In the genomic region with DNA sequence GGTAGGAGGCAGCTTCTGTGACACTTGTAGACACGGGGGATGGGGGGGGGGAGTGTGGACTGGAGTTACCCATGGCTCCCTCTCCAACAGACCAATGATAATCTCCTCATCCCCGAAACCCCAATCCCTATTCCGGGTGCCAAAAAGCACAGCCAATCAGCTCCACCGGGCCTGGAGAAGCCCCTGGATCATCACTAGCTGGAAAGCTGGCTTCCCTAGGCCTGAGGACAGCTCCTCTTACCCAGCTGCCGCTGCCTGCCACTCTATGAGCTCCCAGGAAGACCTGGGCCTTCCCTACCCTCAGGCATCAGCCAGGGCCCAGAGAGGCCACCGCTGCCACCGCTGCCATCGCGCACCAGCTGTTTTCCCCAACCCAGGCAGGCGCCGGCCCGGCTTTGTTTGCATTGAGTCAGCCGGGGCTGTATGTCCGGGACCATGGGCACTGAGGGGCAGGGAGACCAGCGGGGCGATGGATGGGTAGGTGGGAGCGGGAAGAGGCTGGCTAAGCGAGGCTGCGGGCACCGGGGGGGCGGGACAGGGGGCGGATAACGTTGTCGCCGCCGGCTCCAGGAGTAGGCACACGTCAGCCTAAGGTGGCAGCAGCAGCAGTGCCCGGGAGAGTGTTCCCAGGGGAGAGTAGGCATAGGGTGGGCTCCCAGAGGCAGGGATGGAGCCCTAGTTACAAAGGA, we compare ENCODE assay signal across 8 mouse cellular contexts. TPM values are rescaled to one million over a fixed set of nuclear protein-coding genes. Genes with fewer than 3 reads are reported as not detected.
DNase-seq lines count a peak whose midpoint lies in the region; ATAC-seq and TF ChIP-seq lines count a peak whose summit lies in the region.

No protein-coding gene starts in this region.

- DNase-seq in heart, postnatal 14 days: no peak
- no peak for DNase-seq in MEL (ENCODE audit: low read depth, low spot score)
- no peak for DNase-seq in embryonic facial prominence, embryonic 11.5 days (ENCODE audit: low spot score)
- DNase-seq in liver, embryonic 13.5 days: no peak
- no peak for DNase-seq in spleen, adult 12 weeks (ENCODE audit: low spot score)

- peak overlapping the region; percentile 95 for H3K4me2 ChIP-seq in heart, embryonic 12.5 days
- peak overlapping the region; percentile 86 for H3K4me2 ChIP-seq in embryonic facial prominence, embryonic 11.5 days (ENCODE audit: low read depth, low read length)
- H3K4me2 ChIP-seq in hindbrain, embryonic 16.5 days (ENCODE audit: low read length): peak overlapping the region; percentile 86
- peak overlapping the region; percentile 70 for H3K4me2 ChIP-seq in liver, embryonic 13.5 days

- H3K4me1 ChIP-seq in heart, embryonic 12.5 days (replicated peaks): peaks cover 24% of the 10 kb centered on the region
- peaks cover 3 to 9% of the 10 kb centered on the region in 2 experiments; a peak in 3 of 4 replicates for H3K4me1 ChIP-seq in MEL (ENCODE audit: control insufficient read depth in 1 of 2, insufficient read depth in 2 of 2, low read length in 2 of 2)
- peaks cover 8% of the 10 kb centered on the region for H3K4me1 ChIP-seq in embryonic facial prominence, embryonic 11.5 days (ENCODE audit: control insufficient read depth, insufficient read depth, low read length)
- H3K4me1 ChIP-seq in hindbrain, embryonic 16.5 days (ENCODE audit: control insufficient read depth, insufficient read depth, low read depth, low read length): peaks cover 18% of the 10 kb centered on the region
- peaks cover 17% of the 10 kb centered on the region for H3K4me1 ChIP-seq in liver, embryonic 13.5 days (replicated peaks)
- H3K4me1 ChIP-seq in small intestine, adult 2 months (ENCODE audit: control insufficient read depth, insufficient read depth, insufficient read length, low read length): no peaks in the 10 kb centered on the region

- H3K27me3 ChIP-seq in heart, embryonic 12.5 days (replicated peaks): peaks cover 73% of the 10 kb centered on the region
- H3K27me3 ChIP-seq in MEL (ENCODE audit: control insufficient read depth in 1 of 2, insufficient read depth in 2 of 2, low read length in 2 of 2): no peaks in the 10 kb centered on the region; a peak in 3 of 4 replicates
- H3K27me3 ChIP-seq in embryonic facial prominence, embryonic 11.5 days (ENCODE audit: control insufficient read depth, insufficient read depth, low read length): peaks cover 24% of the 10 kb centered on the region
- H3K27me3 ChIP-seq in hindbrain, embryonic 16.5 days (replicated peaks; ENCODE audit: control insufficient read depth, insufficient read depth, low read length): no peaks in the 10 kb centered on the region
- peaks cover 77% of the 10 kb centered on the region for H3K27me3 ChIP-seq in liver, embryonic 13.5 days
- no peaks in the 10 kb centered on the region for H3K27me3 ChIP-seq in small intestine, adult 2 months (ENCODE audit: control insufficient read depth, insufficient read depth, low read length)

- intact Hi-C loops in heart, postnatal 14 days (cut with DNase I): no loop called here

- no peak for TF ChIP-seq CTCF in MEL (IDR thresholded peaks at IDR 0.05 in 2 of 3, conservative IDR thresholded peaks at IDR 0.05 in 1 of 3; ENCODE audit: control insufficient read depth in 1 of 3, insufficient read depth in 1 of 3, low read depth in 2 of 3, low read length in 3 of 3, poor library complexity in 1 of 3, severe bottlenecking in 1 of 3)
- no peak for TF ChIP-seq CTCF in small intestine, adult 2 months (IDR thresholded peaks at IDR 0.05; ENCODE audit: extremely low read depth, insufficient read length, insufficient replicate concordance, low read depth, low read length)

- peak overlapping the region; percentile 60 for H3K4me3 ChIP-seq in heart, embryonic 12.5 days
- peak overlapping the region; percentile 52 to 71; a peak in 3 of 4 replicates for H3K4me3 ChIP-seq in MEL (ENCODE audit: control insufficient read depth in 1 of 2, insufficient read depth in 1 of 2, low read depth in 2 of 2, low read length in 2 of 2)
- peak overlapping the region; percentile 46 for H3K4me3 ChIP-seq in embryonic facial prominence, embryonic 11.5 days (ENCODE audit: low read depth, low read length)
- H3K4me3 ChIP-seq in hindbrain, embryonic 16.5 days (ENCODE audit: low read length): peak overlapping the region; percentile 78
- H3K4me3 ChIP-seq in liver, embryonic 13.5 days (replicated peaks): peak overlapping the region; percentile 51
- H3K4me3 ChIP-seq in small intestine, adult 2 months (ENCODE audit: low read depth, low read length): peak overlapping the region; percentile 62

- WGBS in heart, embryonic 12.5 days: 4% methylated on average over 28 of the region's 28 CpGs
- 2% methylated on average over 26 of the region's 28 CpGs for WGBS in embryonic facial prominence, embryonic 11.5 days
- 1% methylated on average over 28 of the region's 28 CpGs for WGBS in hindbrain, embryonic 16.5 days
- WGBS in liver, embryonic 13.5 days (ENCODE audit: insufficient replicate concordance): 7% methylated on average over 28 of the region's 28 CpGs
- 7% methylated on average over 26 of the region's 28 CpGs for WGBS in small intestine, adult 2 months

- ATAC-seq in heart, embryonic 12.5 days (ENCODE audit: insufficient number of reproducible peaks, low FRiP score): peak; percentile 13; the same call in 1 of the 2 replicates
- no peak for ATAC-seq in embryonic facial prominence, embryonic 11.5 days (replicated peaks; ENCODE audit: insufficient number of reproducible peaks, low FRiP score, low TSS enrichment, low read depth)
- ATAC-seq in hindbrain, embryonic 16.5 days: peak; percentile 85
- peak; percentile 32; the same call in 1 of the 2 replicates for ATAC-seq in liver, embryonic 13.5 days (ENCODE audit: low read depth)

- no peaks in the 10 kb centered on the region for H3K79me2 ChIP-seq in MEL (ENCODE audit: control insufficient read depth, insufficient read depth, low read length, poor library complexity)

- TF ChIP-seq EP300 in MEL (IDR thresholded peaks at IDR 0.05; ENCODE audit: low read depth in 1 of 2, low read length in 2 of 2): no peak

- peak overlapping the region; percentile 70 for H3K9ac ChIP-seq in heart, embryonic 12.5 days
- H3K9ac ChIP-seq in MEL (ENCODE audit: control insufficient read depth, low read depth, low read length, poor library complexity, severe bottlenecking): no peak overlapping the region; the same call in 1 of the 2 replicates
- peak overlapping the region; percentile 43 for H3K9ac ChIP-seq in embryonic facial prominence, embryonic 11.5 days (replicated peaks; ENCODE audit: low read length)
- peak overlapping the region; percentile 88 for H3K9ac ChIP-seq in hindbrain, embryonic 16.5 days (ENCODE audit: low read depth, low read length)
- H3K9ac ChIP-seq in liver, embryonic 13.5 days: peak overlapping the region; percentile 39

- no peak for TF ChIP-seq RAD21 in MEL (IDR thresholded peaks at IDR 0.05; ENCODE audit: low read depth, low read length)

- H3K27ac ChIP-seq in heart, embryonic 12.5 days (ENCODE audit: poor library complexity, severe bottlenecking): no peak overlapping the region
- H3K27ac ChIP-seq in MEL (ENCODE audit: control insufficient read depth, low read depth, low read length): no peak overlapping the region
- no peak overlapping the region for H3K27ac ChIP-seq in embryonic facial prominence, embryonic 11.5 days (replicated peaks; ENCODE audit: low read depth, low read length)
- H3K27ac ChIP-seq in hindbrain, embryonic 16.5 days (ENCODE audit: low read depth, low read length): peak overlapping the region; percentile 90
- H3K27ac ChIP-seq in liver, embryonic 13.5 days: no peak overlapping the region
- no peak overlapping the region for H3K27ac ChIP-seq in small intestine, adult 2 months (ENCODE audit: insufficient read depth, low read depth, low read length)

- H3K9me3 ChIP-seq in heart, embryonic 12.5 days (replicated peaks): no peaks in the 10 kb centered on the region
- H3K9me3 ChIP-seq in MEL (replicated peaks; ENCODE audit: insufficient read depth, low read length): no peaks in the 10 kb centered on the region
- no peaks in the 10 kb centered on the region for H3K9me3 ChIP-seq in embryonic facial prominence, embryonic 11.5 days (replicated peaks; ENCODE audit: control insufficient read depth, low read length)
- no peaks in the 10 kb centered on the region for H3K9me3 ChIP-seq in hindbrain, embryonic 16.5 days (ENCODE audit: control insufficient read depth, low read length)
- no peaks in the 10 kb centered on the region for H3K9me3 ChIP-seq in liver, embryonic 13.5 days (replicated peaks)

- TF ChIP-seq POLR2A in MEL (IDR thresholded peaks at IDR 0.05; ENCODE audit: control insufficient read depth in 1 of 2, insufficient read depth in 1 of 2, low read depth in 1 of 2, low read length in 2 of 2, poor library complexity in 1 of 2): no peak
- no peak for TF ChIP-seq POLR2A in small intestine, adult 2 months (IDR thresholded peaks at IDR 0.05; ENCODE audit: low read depth, low read length)

- no peaks in the 10 kb centered on the region for H3K36me3 ChIP-seq in heart, embryonic 12.5 days
- peaks cover 0 to 5% of the 10 kb centered on the region in 2 experiments; a peak in 2 of 4 replicates for H3K36me3 ChIP-seq in MEL (ENCODE audit: control insufficient read depth in 1 of 2, insufficient read depth in 2 of 2, low read length in 2 of 2)
- no peaks in the 10 kb centered on the region for H3K36me3 ChIP-seq in embryonic facial prominence, embryonic 11.5 days (replicated peaks; ENCODE audit: control insufficient read depth, insufficient read depth, low read depth, low read length)
- no peaks in the 10 kb centered on the region for H3K36me3 ChIP-seq in hindbrain, embryonic 16.5 days (ENCODE audit: control insufficient read depth, insufficient read depth, low read length)
- no peaks in the 10 kb centered on the region for H3K36me3 ChIP-seq in liver, embryonic 13.5 days
- H3K36me3 ChIP-seq in small intestine, adult 2 months (ENCODE audit: control insufficient read depth, insufficient read depth, low read length): no peaks in the 10 kb centered on the region

RNA-seq across cellular contexts. Expression of a gene that starts 0.7 kb away (rescaled TPM):
- polyA plus RNA-seq in heart, embryonic 12.5 days (2016; fragmentation: Nextera tagmentation; extraction: Ambion mirVana): 6.0 and 7.4 TPM in 2 replicates
- 1 to 10 TPM; 5.2 to 6.6 TPM for total RNA-seq in heart, postnatal 14 days (2021)
- 0.88 and 1.1 TPM in 2 replicates for total RNA-seq in MEL (2012; rRNA removed)
- polyA plus RNA-seq in MEL (2012; ENCODE audit: insufficient read depth in 1 of 2, insufficient read length in 2 of 2, low read depth in 1 of 2, low replicate concordance in 2 of 2, missing spikeins in 1 of 2): 1 to 10 TPM in 1 of 2 experiments, not detected in 1; 3.0 TPM
- polyA plus RNA-seq in embryonic facial prominence, embryonic 11.5 days (2014; fragmentation: Nextera tagmentation; extraction: Ambion mirVana): 6.9 and 7.1 TPM in 2 replicates
- polyA plus RNA-seq in hindbrain, embryonic 16.5 days (2015; fragmentation: Nextera tagmentation; extraction: Ambion mirVana): 66.9 and 67.8 TPM in 2 replicates
- 1.1 and 1.2 TPM in 2 replicates for polyA plus RNA-seq in liver, embryonic 13.5 days (2015; fragmentation: Nextera tagmentation; extraction: Ambion mirVana)
- 30.2 and 37.6 TPM in 2 replicates for polyA plus RNA-seq in small intestine, adult 2 months (2012; rRNA removed)

RNA-seq across cellular contexts. Expression of a gene that starts 14.9 kb away (rescaled TPM):
- polyA plus RNA-seq in heart, embryonic 12.5 days (2016; fragmentation: Nextera tagmentation; extraction: Ambion mirVana): 9.0 and 9.5 TPM in 2 replicates
- total RNA-seq in heart, postnatal 14 days (2021): 1 to 10 TPM; 8.7 to 9.9 TPM
- 6.3 and 8.2 TPM in 2 replicates for total RNA-seq in MEL (2012; rRNA removed)
- 1 to 10 TPM in 1 of 2 experiments, not detected in 1; 5.2 TPM for polyA plus RNA-seq in MEL (2012; ENCODE audit: insufficient read depth in 1 of 2, insufficient read length in 2 of 2, low read depth in 1 of 2, low replicate concordance in 2 of 2, missing spikeins in 1 of 2)
- polyA plus RNA-seq in embryonic facial prominence, embryonic 11.5 days (2014; fragmentation: Nextera tagmentation; extraction: Ambion mirVana): 15.2 and 15.7 TPM in 2 replicates
- polyA plus RNA-seq in hindbrain, embryonic 16.5 days (2015; fragmentation: Nextera tagmentation; extraction: Ambion mirVana): 16.1 and 18.0 TPM in 2 replicates
- 1.5 and 1.7 TPM in 2 replicates for polyA plus RNA-seq in liver, embryonic 13.5 days (2015; fragmentation: Nextera tagmentation; extraction: Ambion mirVana)
- 3.8 and 4.2 TPM in 2 replicates for polyA plus RNA-seq in small intestine, adult 2 months (2012; rRNA removed)

RNA-seq across cellular contexts. Expression of a gene that starts 32.3 kb away (rescaled TPM):
- not detected in 2 replicates for polyA plus RNA-seq in heart, embryonic 12.5 days (2016; fragmentation: Nextera tagmentation; extraction: Ambion mirVana)
- not detected for total RNA-seq in heart, postnatal 14 days (2021)
- total RNA-seq in MEL (2012; rRNA removed): not detected in 2 replicates
- polyA plus RNA-seq in MEL (2012; ENCODE audit: insufficient read depth in 1 of 2, insufficient read length in 2 of 2, low read depth in 1 of 2, low replicate concordance in 2 of 2, missing spikeins in 1 of 2): not detected
- polyA plus RNA-seq in embryonic facial prominence, embryonic 11.5 days (2014; fragmentation: Nextera tagmentation; extraction: Ambion mirVana): not detected in 2 replicates
- 2.3 and 2.7 TPM in 2 replicates for polyA plus RNA-seq in hindbrain, embryonic 16.5 days (2015; fragmentation: Nextera tagmentation; extraction: Ambion mirVana)
- not detected in 2 replicates for polyA plus RNA-seq in liver, embryonic 13.5 days (2015; fragmentation: Nextera tagmentation; extraction: Ambion mirVana)
- 0.61 and 93.4 TPM in 2 replicates for polyA plus RNA-seq in small intestine, adult 2 months (2012; rRNA removed)

RNA-seq across cellular contexts. Expression of a gene that starts 36.7 kb away (rescaled TPM):
- 156 and 162 TPM in 2 replicates for polyA plus RNA-seq in heart, embryonic 12.5 days (2016; fragmentation: Nextera tagmentation; extraction: Ambion mirVana)
- 100 to 1,000 TPM; 128 to 140 TPM for total RNA-seq in heart, postnatal 14 days (2021)
- total RNA-seq in MEL (2012; rRNA removed): 132 and 137 TPM in 2 replicates
- 100 to 1,000 TPM in 1 of 2 experiments, not detected in 1; 137 TPM for polyA plus RNA-seq in MEL (2012; ENCODE audit: insufficient read depth in 1 of 2, insufficient read length in 2 of 2, low read depth in 1 of 2, low replicate concordance in 2 of 2, missing spikeins in 1 of 2)
- polyA plus RNA-seq in embryonic facial prominence, embryonic 11.5 days (2014; fragmentation: Nextera tagmentation; extraction: Ambion mirVana): 217 and 221 TPM in 2 replicates
- polyA plus RNA-seq in hindbrain, embryonic 16.5 days (2015; fragmentation: Nextera tagmentation; extraction: Ambion mirVana): 185 and 186 TPM in 2 replicates
- 103 and 104 TPM in 2 replicates for polyA plus RNA-seq in liver, embryonic 13.5 days (2015; fragmentation: Nextera tagmentation; extraction: Ambion mirVana)
- polyA plus RNA-seq in small intestine, adult 2 months (2012; rRNA removed): 42.0 and 45.8 TPM in 2 replicates

RNA-seq across cellular contexts. Expression of a gene that starts 45.0 kb away (rescaled TPM):
- polyA plus RNA-seq in heart, embryonic 12.5 days (2016; fragmentation: Nextera tagmentation; extraction: Ambion mirVana): 0.06 and 0.08 TPM in 2 replicates
- total RNA-seq in heart, postnatal 14 days (2021): under 1 TPM in 1 of 2 experiments, not detected in 1; 0.14 TPM
- total RNA-seq in MEL (2012; rRNA removed): not detected in 2 replicates
- not detected for polyA plus RNA-seq in MEL (2012; ENCODE audit: insufficient read depth in 1 of 2, insufficient read length in 2 of 2, low read depth in 1 of 2, low replicate concordance in 2 of 2, missing spikeins in 1 of 2)
- polyA plus RNA-seq in embryonic facial prominence, embryonic 11.5 days (2014; fragmentation: Nextera tagmentation; extraction: Ambion mirVana): not detected in 2 replicates
- 0.16 and 0.25 TPM in 2 replicates for polyA plus RNA-seq in hindbrain, embryonic 16.5 days (2015; fragmentation: Nextera tagmentation; extraction: Ambion mirVana)
- polyA plus RNA-seq in liver, embryonic 13.5 days (2015; fragmentation: Nextera tagmentation; extraction: Ambion mirVana): 0.07 and 0.14 TPM in 2 replicates
- polyA plus RNA-seq in small intestine, adult 2 months (2012; rRNA removed): 0.05 and 0.08 TPM in 2 replicates
